Mouse (Mus musculus) adrenal gland (tissue): ENCODE data around the gene Serpinb2.

Experiments
- intact Hi-C: fragments of 180-260 bp; cut with DNase I; formaldehyde crosslinking; loops from one replicate; pipeline ENCODE4 v1.15.1; 2025
- long read RNA-seq, 2 experiments: library from polyadenylated mRNA; unstranded; transcript quantifications; one replicate each; pipeline ENCODE4 v2.0.0; 2020; ENCODE audit warnings: borderline replicate concordance in 1 of 2; ENCODE audit not compliant: insufficient replicate concordance in 1 of 2

Gene Serpinb2
- long read RNA-seq, experiment 1 = 0 reads
- long read RNA-seq, experiment 2 = 0 reads

DNA sequence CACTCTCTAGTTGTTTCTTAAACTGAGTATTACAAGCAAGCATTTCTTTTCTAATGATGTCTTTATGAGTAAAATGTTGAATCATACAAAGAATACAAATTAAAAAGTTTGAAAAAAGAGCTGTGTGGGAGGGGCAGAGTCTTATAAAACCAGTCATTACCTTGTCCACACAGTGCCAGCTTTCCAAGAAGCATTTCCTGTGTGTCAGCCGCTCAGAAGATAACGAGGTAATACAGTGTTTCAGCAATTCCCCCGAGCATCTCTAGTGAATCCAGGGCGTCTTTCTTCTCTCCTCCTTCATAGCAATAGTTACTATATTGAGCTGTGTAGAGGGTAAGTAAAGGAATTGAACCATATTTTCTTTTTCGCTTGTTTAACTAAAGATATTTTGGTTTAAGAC lies at the start of gene Serpinb2:
TSS of gene Serpinb2 (plus strand) at position 172 of the 400 bp plus-strand sequence.
- intact Hi-C loops = no loop called here

DNA sequence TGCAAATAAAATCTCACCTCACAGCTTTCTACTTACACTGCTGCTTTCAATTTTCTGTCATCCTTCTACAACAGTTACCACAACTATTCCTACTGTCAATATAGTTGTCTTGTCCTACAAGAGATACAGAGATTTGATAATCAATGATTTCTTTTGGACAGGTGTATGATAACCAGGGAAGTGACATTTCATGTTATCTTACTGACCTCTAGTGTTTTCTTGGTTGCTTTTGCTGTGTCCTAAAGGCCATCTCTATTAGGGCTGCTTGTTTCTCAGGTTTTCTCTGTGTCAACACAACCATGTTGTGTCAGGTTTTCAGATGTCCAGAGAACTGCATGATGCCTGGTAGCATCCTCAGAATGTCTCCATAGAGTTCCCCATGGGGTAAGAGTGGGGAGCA lies 31.3 kb upstream of the Serpinb2 start:
- intact Hi-C loops = loop anchor here (5.0 to 10.0 kb wide), 2 partner anchors 238 to 465 kb away; no protein-coding TSS in a partner anchor

- intact Hi-C loops = loop anchor here (5.0 to 10.0 kb wide), 2 partner anchors 239 to 467 kb away; no protein-coding TSS in a partner anchor
These were observed 29.8 kb upstream of the Serpinb2 start for GRCm38 (mm10) chr1:107481452-107481851.

GRCm38 (mm10) chr1:107489577-107489976 lies 21.6 kb upstream of the Serpinb2 start:
- intact Hi-C loops = loop anchor here (10.0 kb wide), 1 partner anchor 475 kb away; no protein-coding TSS in a partner anchor

GRCm38 (mm10) chr1:107496789-107497188 lies 14.4 kb upstream of the Serpinb2 start:
- intact Hi-C loops = no loop called here

DNA sequence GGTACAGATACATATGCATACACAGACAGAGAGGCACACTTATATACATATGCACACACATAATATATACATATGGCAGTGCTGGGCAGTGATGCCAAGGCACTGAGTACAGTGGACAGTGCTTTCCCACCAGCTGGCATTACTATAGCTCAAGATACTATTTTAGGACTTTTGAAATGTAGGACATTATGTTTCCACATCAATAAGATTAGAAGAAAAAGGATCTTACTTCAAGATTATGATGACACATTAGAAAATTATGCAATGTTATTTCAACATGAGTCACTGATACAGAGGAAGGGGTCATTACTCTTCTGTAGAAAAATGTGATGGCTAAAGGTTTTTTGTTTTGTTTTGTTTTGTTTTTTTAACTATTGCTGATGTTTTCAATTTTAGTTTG lies 9.2 kb upstream of the Serpinb2 start:
- intact Hi-C loops = no loop called here

DNA sequence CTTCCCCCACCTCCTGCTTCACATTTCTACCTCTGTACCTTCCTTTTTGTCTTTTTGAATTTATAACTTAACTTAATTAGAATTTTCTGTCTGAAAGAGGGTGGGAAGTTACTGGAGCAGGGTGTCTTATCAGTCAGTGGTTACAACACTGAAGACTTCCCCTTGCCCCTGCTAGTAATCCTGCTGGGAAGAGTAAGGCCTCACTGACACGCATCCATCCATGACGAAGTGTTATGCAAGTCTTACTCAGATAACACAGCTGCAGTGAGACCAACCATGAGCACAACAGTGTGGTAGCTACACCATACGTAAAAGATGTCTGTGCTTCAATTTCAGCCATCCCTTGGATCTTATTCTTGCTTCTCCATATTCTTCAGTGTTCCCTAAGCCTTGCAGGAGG lies 7.9 kb upstream of the Serpinb2 start:
- intact Hi-C loops = no loop called here

- intact Hi-C loops = no loop called here
These were observed 5.2 kb upstream of the Serpinb2 start for GRCm38 (mm10) chr1:107505898-107506562.

DNA sequence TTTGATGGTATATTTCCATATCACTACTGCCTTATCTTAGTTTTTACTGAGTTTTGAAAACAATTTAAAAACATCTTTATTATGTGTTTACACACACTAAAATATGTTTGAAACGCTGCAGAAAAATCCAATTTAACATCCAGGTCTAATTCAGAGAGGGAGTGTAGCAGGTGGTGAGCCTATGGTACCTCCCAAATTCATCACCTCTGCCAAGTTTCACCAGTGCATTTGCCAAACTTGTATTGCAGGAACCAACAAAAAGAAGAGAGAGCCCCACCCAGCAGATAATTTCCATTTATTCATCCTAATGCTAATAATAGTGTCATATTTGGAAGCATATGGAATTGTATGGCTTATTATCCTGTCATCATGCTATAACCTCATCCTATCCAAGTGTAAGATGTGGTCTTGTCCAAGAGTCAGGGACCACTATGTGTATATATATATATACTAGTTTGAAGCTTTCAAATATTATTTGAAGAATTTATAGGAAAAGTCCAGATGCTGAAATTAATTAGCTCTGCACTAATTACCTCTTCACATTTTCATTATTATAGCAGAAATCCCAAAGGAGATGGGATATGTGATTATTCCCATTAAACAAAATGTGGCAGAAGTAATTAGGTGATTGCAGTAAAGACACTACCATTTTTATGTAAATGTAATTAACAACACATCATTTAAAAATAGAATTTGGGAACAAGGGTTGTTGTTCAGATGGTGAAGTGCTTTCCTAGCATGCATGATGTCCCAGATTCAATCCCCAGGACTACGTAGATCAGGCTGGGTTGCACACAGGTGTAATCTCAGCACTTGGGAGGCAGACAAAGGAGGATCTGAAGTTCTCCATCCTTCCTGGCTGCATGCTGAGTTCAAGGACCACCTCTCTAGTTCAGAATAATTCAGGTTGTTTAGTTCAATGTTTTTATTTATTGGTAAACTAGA lies 1.2 kb downstream of the Serpinb2 start:
- intact Hi-C loops = no loop called here

- intact Hi-C loops = no loop called here
These were observed 2.3 kb downstream of the Serpinb2 start for GRCm38 (mm10) chr1:107513530-107513929.

- intact Hi-C loops = no loop called here
These were observed 4.7 kb downstream of the Serpinb2 start for GRCm38 (mm10) chr1:107515839-107516498.

DNA sequence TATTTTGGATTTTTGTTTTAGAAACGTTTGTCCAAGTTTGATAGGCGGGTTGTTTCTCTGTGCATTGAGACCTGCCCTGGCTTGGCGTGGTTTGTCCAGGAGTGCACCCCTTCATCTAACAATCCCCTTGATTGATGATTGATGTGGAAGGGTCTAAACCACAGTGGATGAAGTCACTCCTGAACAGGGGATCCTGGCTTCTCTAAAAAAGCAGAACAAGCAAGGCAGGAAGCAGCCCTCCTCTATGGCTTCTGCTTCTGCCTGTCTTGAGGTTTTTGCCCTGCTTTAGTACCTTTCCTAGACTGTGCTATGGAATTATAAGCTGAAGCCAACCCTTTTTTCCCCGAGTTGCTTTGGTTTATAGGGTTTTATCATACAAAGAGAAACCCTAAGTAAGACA lies 14.4 kb downstream of the Serpinb2 start:
- intact Hi-C loops = no loop called here

DNA sequence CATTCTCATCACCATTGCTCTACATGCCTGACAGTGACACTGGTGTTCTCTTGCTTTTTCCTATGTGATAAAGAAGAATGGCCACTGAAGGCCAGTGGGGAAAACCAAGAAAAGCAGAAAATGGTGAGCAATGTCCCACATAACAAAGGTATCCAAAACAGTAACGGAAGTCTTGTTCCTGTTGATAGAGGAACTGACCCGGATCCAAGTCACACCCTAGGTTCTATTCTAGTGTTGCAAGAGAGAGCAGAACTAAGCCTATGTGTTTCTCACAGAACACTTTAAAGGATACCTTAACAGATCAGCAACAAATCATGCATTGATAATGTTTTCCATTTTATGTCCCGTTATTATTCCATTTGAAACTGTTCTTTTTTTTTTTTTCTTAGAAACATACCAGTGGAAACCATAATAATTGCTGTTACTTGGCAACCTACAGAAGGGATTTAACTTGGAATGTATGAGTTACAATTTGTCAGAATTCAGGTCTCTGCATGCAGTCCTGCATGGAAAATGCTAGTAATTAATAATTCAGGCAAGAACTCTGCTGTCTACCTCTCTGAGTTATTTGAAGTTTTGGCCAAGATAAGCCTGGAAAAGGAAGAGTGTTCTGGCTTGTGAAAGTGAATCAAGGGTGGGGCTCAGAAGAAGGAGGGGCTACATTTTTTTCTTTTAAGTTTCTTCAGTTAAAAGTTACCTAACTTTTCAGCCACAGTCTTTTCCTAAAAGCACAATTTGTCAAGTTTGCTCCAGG lies 17.3 kb downstream of the Serpinb2 start:
- intact Hi-C loops = no loop called here

GRCm38 (mm10) chr1:107529365-107530052 lies 18.3 kb downstream of the Serpinb2 start:
- intact Hi-C loops = no loop called here

- intact Hi-C loops = no loop called here
These were observed 22.5 kb downstream of the Serpinb2 start for GRCm38 (mm10) chr1:107533736-107534135.

DNA sequence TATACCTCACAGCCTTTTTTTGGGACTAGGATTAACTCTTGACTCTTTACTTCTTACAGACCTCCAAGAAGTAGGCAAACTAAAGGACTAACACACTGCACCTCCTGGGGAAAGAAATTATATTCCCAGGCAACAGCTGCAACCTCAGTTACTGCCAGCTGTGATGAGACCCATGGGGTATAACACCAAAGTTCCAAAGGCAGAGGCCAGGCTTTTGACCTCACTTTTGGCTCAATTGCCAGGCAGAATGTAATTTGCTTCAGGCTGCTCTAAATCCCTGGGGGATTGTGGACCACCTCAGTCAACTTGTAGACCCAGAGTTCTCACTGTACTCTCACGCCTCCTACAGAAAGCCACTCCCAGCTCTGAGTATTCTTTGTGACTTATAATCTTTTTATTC lies 26.2 kb downstream of the Serpinb2 start:
- intact Hi-C loops = no loop called here

DNA sequence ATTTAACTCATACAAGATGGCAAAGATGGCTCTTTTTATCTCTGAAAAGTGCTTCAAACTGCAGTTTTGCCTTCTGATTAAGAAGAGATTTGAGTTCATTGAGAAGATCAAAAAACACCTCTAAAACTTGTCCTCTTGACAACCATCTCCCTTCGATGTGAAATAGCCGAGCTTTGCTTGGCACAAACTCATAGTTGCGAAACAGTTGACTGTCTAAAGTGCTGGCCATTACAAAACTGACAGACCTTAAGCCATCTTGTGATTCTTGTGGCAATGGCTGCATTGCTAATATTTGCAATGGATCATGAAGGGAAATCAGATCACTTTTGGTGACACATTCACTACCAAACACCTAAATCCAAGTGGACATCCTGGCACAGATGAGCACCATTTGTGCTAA lies 48.3 kb downstream of the Serpinb2 start:
- intact Hi-C loops = no loop called here

GRCm38 (mm10) chr1:107562110-107562509 lies 50.9 kb downstream of the Serpinb2 start:
- intact Hi-C loops = no loop called here

DNA sequence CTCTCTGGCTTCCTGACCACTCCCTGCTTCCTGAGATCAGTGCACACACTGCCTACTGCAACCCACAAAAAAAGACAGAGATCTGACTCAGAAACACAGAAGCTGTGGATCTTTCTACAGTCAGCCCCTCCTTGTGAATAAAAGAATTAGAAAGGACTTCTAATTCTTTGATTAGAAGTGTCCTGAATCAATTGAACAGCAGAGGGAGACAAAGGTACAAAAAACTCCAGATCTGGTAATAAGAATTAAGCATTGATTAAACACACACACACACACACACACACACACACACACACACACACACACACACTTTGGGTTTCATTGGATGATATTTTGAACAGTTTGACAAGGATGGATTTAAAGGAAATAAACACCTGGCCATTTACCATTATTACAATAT lies 54.4 kb downstream of the Serpinb2 start:
- intact Hi-C loops = no loop called here

DNA sequence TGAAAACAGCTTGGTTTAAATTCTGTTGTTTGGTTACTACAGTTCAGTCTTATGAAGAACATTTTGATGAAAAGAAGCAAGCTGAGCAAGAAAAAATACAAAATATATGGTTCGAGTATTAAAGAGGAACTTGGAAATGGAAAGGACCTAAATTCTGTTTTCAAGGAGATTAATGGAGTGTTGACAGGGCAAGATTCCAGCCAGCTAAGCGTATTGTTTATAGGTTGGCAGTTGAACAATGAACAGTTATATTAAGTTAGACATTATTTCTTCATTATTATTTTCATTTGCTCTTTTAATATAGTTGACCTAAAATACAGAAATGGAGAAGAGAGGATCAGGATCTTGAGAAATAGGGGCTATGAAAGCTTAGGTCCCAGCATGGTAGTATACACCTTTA lies 64.9 kb downstream of the Serpinb2 start:
- intact Hi-C loops = no loop called here
